Mouse (Mus musculus) urinary bladder, postnatal 4 days (tissue): ENCODE measurements at regions not wholly inside any gene's neighbourhood (a gene's known extent, or its start where the extent isn't known, plus 50 kb on each side); places are given as distances from the start of the nearest gene placed in this dataset.
A peak's percentile ranks its signal among the peaks of the same experiment; 100 is the strongest.

Experiments
- DNase-seq, 2 experiments: peaks; one replicate each; pipeline ENCODE4 v3.0.0; 2021 to 2022; ENCODE audit warnings: low spot score in 2 of 2

- no peak for DNase-seq
Observed at GRCm38 (mm10) chr7:78971644-78972313, 58.6 kb downstream of the Isg20 start.

GRCm38 (mm10) chr7:78989751-78990206 lies 63.5 kb upstream of the Acan start:
- no peak for DNase-seq

DNA sequence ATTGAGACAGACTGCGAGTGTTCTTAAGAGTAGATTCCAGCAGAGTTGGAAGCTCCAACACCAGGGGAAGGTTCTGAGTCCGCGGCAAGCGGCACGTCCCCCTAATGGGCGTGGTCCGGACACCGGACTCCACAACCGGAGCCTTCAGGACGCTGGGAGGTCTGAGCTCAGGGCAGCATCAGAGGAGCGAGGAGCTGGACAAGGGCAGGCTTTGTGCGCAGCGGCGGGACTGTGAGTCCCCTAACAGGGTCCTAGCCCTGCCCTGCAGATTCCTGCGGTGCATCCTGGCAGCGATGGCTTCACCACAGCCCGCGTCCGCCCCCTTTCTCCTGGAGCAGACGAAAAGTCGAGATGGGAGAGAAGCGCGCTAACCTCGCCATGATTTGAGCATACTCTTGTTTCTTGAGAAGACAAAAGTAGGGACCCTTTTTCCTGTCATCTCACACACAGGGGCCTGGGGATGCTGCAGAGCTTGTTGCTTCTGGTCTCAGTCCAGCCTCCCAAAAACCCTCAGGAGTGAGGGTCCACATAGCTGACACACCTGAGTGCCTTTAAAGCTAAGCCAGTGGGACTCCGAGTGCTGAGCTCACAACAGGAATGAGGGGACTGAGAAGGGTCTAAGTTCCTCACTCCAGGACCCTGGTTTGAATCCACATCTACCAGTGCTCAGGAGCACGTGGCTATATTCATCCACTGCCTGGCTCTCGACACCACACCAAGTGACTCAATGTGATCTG lies 62.8 kb upstream of the Acan start:
- peak in 1 of 2 experiments; percentile 35 for DNase-seq

- DNase-seq = no peak
Observed at GRCm38 (mm10) chr7:78992991-78993390, 60.3 kb upstream of the Acan start.

- DNase-seq = no peak
Observed at GRCm38 (mm10) chr7:78994134-78994533, 59.1 kb upstream of the Acan start.

DNA sequence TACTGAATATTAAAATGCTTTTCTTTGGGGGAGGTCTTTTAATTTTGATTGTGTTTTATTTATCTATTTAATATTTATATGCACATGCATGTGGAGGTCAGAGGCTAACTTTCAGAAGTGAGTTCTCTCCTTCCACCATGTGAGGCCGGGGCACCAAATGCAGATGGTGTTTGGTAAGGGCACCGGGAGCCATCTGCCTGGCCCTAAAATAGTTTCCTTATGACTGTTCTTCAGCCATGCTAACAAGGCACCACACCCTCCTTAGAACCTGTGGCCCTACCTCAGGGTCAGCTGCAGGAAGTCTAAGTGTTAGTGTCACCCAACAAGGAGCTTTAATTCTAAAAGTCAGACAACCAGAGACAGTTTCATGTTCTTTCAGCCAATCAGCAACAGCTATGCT lies 58.2 kb upstream of the Acan start:
- DNase-seq = no peak

DNA sequence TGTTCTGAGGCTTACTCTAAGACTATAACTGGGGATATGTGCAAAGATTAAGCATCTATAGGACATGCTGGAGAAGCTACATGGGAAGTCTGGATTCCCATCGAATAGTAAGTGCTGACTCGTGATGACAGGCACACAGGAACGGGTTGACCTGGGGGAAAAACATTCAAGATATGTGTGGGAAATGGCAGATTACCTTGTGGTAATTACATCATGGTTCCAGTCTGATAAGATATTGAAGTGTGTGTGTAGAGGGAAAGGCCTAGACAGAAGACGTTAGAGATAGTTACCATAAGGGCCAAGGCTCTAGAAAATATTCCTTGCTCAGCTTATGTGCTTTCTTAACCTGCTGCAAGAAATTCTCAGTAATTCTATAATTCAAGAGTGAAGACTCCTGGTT lies 57.5 kb upstream of the Acan start:
- DNase-seq = no peak
